Mouse (Mus musculus) embryonic facial prominence, embryonic 14.5 days (tissue): ENCODE data around the gene Sdk2. TPM values are rescaled to one million over a fixed set of nuclear protein-coding genes. Genes with fewer than 3 reads are reported as not detected.

Source experiments
- ATAC-seq: fragments of 200-750 bp; cut with Nextera tagmentation; 2 replicates; pipeline ENCODE4 v1.8.0; 2017; ENCODE audit warnings: low read depth, moderate number of reproducible peaks, moderate TSS enrichment
- DNase-seq: peaks from one replicate; pipeline ENCODE4 v3.0.0-alpha.2; 2015; ENCODE audit warnings: low spot score
- H3K27ac ChIP-seq: fragments of 300-500 bp; sonication (generic); replicated peaks from 2 replicates; pipeline ENCODE4 v1.5.1; 2014; ENCODE audit warnings: low read depth, mild to moderate bottlenecking, low read length, moderate library complexity
- H3K27me3 ChIP-seq: fragments of 300-500 bp; sonication (generic); replicated peaks from 2 replicates; pipeline ENCODE4 v1.6.1; 2014; ENCODE audit warnings: low read length; ENCODE audit not compliant: control insufficient read depth, insufficient read depth
- H3K36me3 ChIP-seq: fragments of 300-500 bp; sonication (generic); 2 replicates; pipeline ENCODE4 v1.6.1; 2014; ENCODE audit warnings: low read length, mixed read lengths; ENCODE audit not compliant: control insufficient read depth, insufficient read depth
- H3K4me1 ChIP-seq: fragments of 300-500 bp; sonication (generic); 2 replicates; pipeline ENCODE4 v1.6.1; 2014; ENCODE audit warnings: antibody characterized with exemption, low read length; ENCODE audit not compliant: control insufficient read depth, insufficient read depth
- H3K4me2 ChIP-seq: fragments of 300-500 bp; sonication (generic); 2 replicates; pipeline ENCODE4 v1.6.1; 2014; ENCODE audit warnings: low read depth, mild to moderate bottlenecking, low read length, moderate library complexity, mixed read lengths
- H3K4me3 ChIP-seq: fragments of 300-500 bp; sonication (generic); 2 replicates; pipeline ENCODE4 v1.5.1; 2014; ENCODE audit warnings: low read depth, mild to moderate bottlenecking, low read length
- H3K9ac ChIP-seq: fragments of 300-500 bp; sonication (generic); 2 replicates; pipeline ENCODE4 v1.6.1; 2014; ENCODE audit warnings: low read depth, mild to moderate bottlenecking, low read length, moderate library complexity, mixed read lengths
- H3K9me3 ChIP-seq: fragments of 300-500 bp; sonication (generic); 2 replicates; pipeline ENCODE4 v1.6.1; 2016; ENCODE audit warnings: low read length; ENCODE audit not compliant: control insufficient read depth
- WGBS: fragments of 180-500 bp; shearing (Covaris S2); extraction: QIAGEN DNeasy Blood & Tissue Kit; methylation state at CpG from one replicate; pipeline ENCODE4 v1.1.7; 2014; 5-methylcytosine and 5-hydroxymethylcytosine counted together
- polyA plus RNA-seq: library from polyadenylated mRNA; unstranded; fragments of >200 nt; fragmentation: Nextera tagmentation; extraction: Ambion mirVana; gene quantifications from 2 replicates; pipeline ENCODE4 v1.2.1, GENCODE M21; 2014

Gene Sdk2
- 5.9 and 6.3 TPM in 2 replicates for polyA plus RNA-seq

GRCm38 (mm10) chr11:114066951-114067762, at the start of gene Sdk2:
Gene Sdk2, minus strand, starts transcription at chr11:114067046.
- peaks cover 27% of the 10 kb centered on the region for H3K4me1 ChIP-seq
- H3K4me2 ChIP-seq = peak within 1 kb of the TSS; percentile 98
- H3K9me3 ChIP-seq = no peaks in the 10 kb centered on the region
- peak within 1 kb of the TSS; percentile 81 for H3K9ac ChIP-seq
- H3K27ac ChIP-seq = peak within 1 kb of the TSS; percentile 86
- H3K27me3 ChIP-seq = peaks cover 11% of the 10 kb centered on the region; the same call in 1 of the 2 replicates
- 7% methylated on average over 15 of the region's 52 CpGs for WGBS
- peak; percentile 90 for DNase-seq
- H3K36me3 ChIP-seq = no peaks in the 10 kb centered on the region
- ATAC-seq = peak; percentile 89
- peak within 1 kb of the TSS; percentile 71 for H3K4me3 ChIP-seq

DNA sequence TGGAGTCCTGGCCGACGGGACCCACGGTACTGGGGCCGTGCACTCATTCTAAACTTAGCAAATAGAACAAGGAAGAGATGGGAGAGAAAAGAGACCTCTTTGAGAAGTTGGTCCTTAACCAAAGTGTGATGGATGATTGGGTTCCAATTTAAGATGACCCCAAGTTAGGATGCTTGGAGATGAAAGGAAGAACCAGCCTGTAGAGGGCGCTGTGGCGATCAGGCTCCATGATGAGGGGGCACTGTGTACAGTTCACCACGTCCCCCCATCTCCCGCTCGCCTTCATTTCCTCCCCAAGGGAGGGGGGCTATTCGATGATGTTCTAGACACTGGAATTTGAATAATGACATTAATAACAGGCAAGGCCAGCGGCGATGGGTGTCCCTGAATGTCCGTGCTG, 48.2 kb upstream of the Sdk2 start:
- 80% methylated on average over 13 of the region's 13 CpGs for WGBS
- ATAC-seq = no peak
- no peak overlapping the region for H3K27ac ChIP-seq

GRCm38 (mm10) chr11:114114674-114115073, 47.8 kb upstream of the Sdk2 start:
- peak; percentile 12; the same call in 1 of the 2 replicates for ATAC-seq
- H3K4me1 ChIP-seq = no peaks in the 10 kb centered on the region; the same call in 1 of the 2 replicates

More for the DNA sequence above, 48.2 kb upstream of the Sdk2 start:
- no peak overlapping the region for H3K4me2 ChIP-seq
- H3K9me3 ChIP-seq = no peaks in the 10 kb centered on the region
- no peak overlapping the region for H3K9ac ChIP-seq
- DNase-seq = no peak
- H3K27me3 ChIP-seq = no peaks in the 10 kb centered on the region
- H3K4me3 ChIP-seq = no peak overlapping the region
- H3K4me1 ChIP-seq = no peaks in the 10 kb centered on the region; the same call in 1 of the 2 replicates
- H3K36me3 ChIP-seq = no peaks in the 10 kb centered on the region

GRCm38 (mm10) chr11:114110851-114111250, 44.0 kb upstream of the Sdk2 start:
- Histone ChIP-seq H3K4me2 (no peak overlapping the region), H3K4me1 (no peaks in the 10 kb centered on the region; the same call in 1 of the 2 replicates), H3K9me3 (no peaks in the 10 kb centered on the region), H3K9ac (no peak overlapping the region), H3K36me3 (no peaks in the 10 kb centered on the region), H3K27ac (no peak overlapping the region), H3K4me3 (no peak overlapping the region), H3K27me3 (no peaks in the 10 kb centered on the region)
- WGBS = 52% methylated on average over 3 of the region's 3 CpGs
- ATAC-seq = no peak
- no peak for DNase-seq

More at GRCm38 (mm10) chr11:114114674-114115073, 47.8 kb upstream of the Sdk2 start:
- peak; percentile 36 for DNase-seq
- no peaks in the 10 kb centered on the region for H3K27me3 ChIP-seq
- no peaks in the 10 kb centered on the region for H3K36me3 ChIP-seq
- no peak overlapping the region for H3K9ac ChIP-seq
- H3K9me3 ChIP-seq = no peaks in the 10 kb centered on the region
- H3K4me3 ChIP-seq = no peak overlapping the region
- WGBS = 64% methylated on average over 12 of the region's 12 CpGs
- H3K27ac ChIP-seq = no peak overlapping the region
- H3K4me2 ChIP-seq = no peak overlapping the region

- no peaks in the 10 kb centered on the region for H3K9me3 ChIP-seq
- peak; percentile 38 for DNase-seq
- WGBS = 53% methylated on average over 7 of the region's 7 CpGs
- no peak overlapping the region for H3K4me3 ChIP-seq
- H3K4me1 ChIP-seq = no peaks in the 10 kb centered on the region
- H3K4me2 ChIP-seq = no peak overlapping the region
- no peaks in the 10 kb centered on the region for H3K27me3 ChIP-seq
- no peaks in the 10 kb centered on the region for H3K36me3 ChIP-seq
- no peak overlapping the region for H3K9ac ChIP-seq
- no peak overlapping the region for H3K27ac ChIP-seq
- no peak for ATAC-seq
Observed at GRCm38 (mm10) chr11:114093636-114094035, 26.8 kb upstream of the Sdk2 start.

- no peak for ATAC-seq
- no peaks in the 10 kb centered on the region for H3K9me3 ChIP-seq
- WGBS = 51% methylated on average over 7 of the region's 7 CpGs
Observed at GRCm38 (mm10) chr11:114093175-114093574, 26.3 kb upstream of the Sdk2 start.

GRCm38 (mm10) chr11:114080606-114081005, 13.8 kb upstream of the Sdk2 start:
- Histone ChIP-seq H3K9ac (no peak overlapping the region), H3K36me3 (no peaks in the 10 kb centered on the region), H3K27me3 (no peaks in the 10 kb centered on the region), H3K4me2 (no peak overlapping the region), H3K9me3 (peaks cover 7% of the 10 kb centered on the region), H3K4me1 (no peaks in the 10 kb centered on the region), H3K27ac (no peak overlapping the region; the same call in 1 of the 2 replicates), H3K4me3 (no peak overlapping the region)
- ATAC-seq (no peak), DNase-seq (peak; percentile 63)
- 50% methylated on average over 9 of the region's 9 CpGs for WGBS

More at GRCm38 (mm10) chr11:114093175-114093574, 26.3 kb upstream of the Sdk2 start:
- no peaks in the 10 kb centered on the region for H3K36me3 ChIP-seq
- no peaks in the 10 kb centered on the region for H3K4me1 ChIP-seq
- no peak overlapping the region for H3K27ac ChIP-seq
- no peak overlapping the region for H3K4me3 ChIP-seq
- DNase-seq = no peak
- no peaks in the 10 kb centered on the region for H3K27me3 ChIP-seq
- H3K4me2 ChIP-seq = no peak overlapping the region
- no peak overlapping the region for H3K9ac ChIP-seq

- H3K27ac ChIP-seq = no peak overlapping the region
- 68% methylated on average over 10 of the region's 10 CpGs for WGBS
Observed at GRCm38 (mm10) chr11:114072644-114073043, 5.8 kb upstream of the Sdk2 start.

More at GRCm38 (mm10) chr11:114072644-114073043, 5.8 kb upstream of the Sdk2 start:
- no peaks in the 10 kb centered on the region for H3K27me3 ChIP-seq
- H3K4me2 ChIP-seq = no peak overlapping the region
- no peak overlapping the region for H3K4me3 ChIP-seq
- H3K36me3 ChIP-seq = no peaks in the 10 kb centered on the region
- peaks cover 7% of the 10 kb centered on the region; the same call in 1 of the 2 replicates for H3K4me1 ChIP-seq
- H3K9me3 ChIP-seq = peaks cover 9% of the 10 kb centered on the region
- ATAC-seq = no peak
- DNase-seq = no peak
- H3K9ac ChIP-seq = no peak overlapping the region
